9 mouse cellular contexts compared by ENCODE assay signal in genomic region chr5:134544516-134545241, GRCm38 (mm10). TPM values are rescaled to one million over a fixed set of nuclear protein-coding genes. Genes with fewer than 3 reads are reported as not detected.
A peak's percentile ranks its signal among the peaks of the same experiment; 100 is the strongest.
DNase-seq lines count a peak whose midpoint lies in the region; ATAC-seq and TF ChIP-seq lines count a peak whose summit lies in the region.
"Had no signal": no experiment of that assay in that cellular context is flagged by ENCODE, and none has a peak within 500 bp of the region (broad histone marks: within the 10 kb centered on the region; RNA-seq: fewer than 3 reads in every experiment).

No protein-coding gene starts in this region.

- H3K4me3 ChIP-seq in cortical plate, adult 2 months (ENCODE audit: insufficient read depth, low read length), result no peak overlapping the region

- no peak for ATAC-seq in erythroid progenitor cell, adult 5-6 weeks (replicated peaks; ENCODE audit: low FRiP score, poor library complexity, severe bottlenecking)

- H3K27ac ChIP-seq in cortical plate, adult 2 months (ENCODE audit: insufficient read depth, low read length), result peak overlapping the region; percentile 27

- peaks cover 31% of the 10 kb centered on the region for H3K4me1 ChIP-seq in cortical plate, adult 2 months (ENCODE audit: control insufficient read depth, insufficient read depth, low read length)

- intact Hi-C loops in left cerebral cortex, postnatal 25 days (cut with DNase I), result loop anchor here (5.0 kb wide), 1 partner anchor 37 kb away; no protein-coding TSS in a partner anchor

- no peak for TF ChIP-seq CTCF in cortical plate, adult 2 months (IDR thresholded peaks at IDR 0.05; ENCODE audit: extremely low read depth, insufficient read depth, low read length)

- peak; percentile 62 for DNase-seq in adrenal gland, postnatal 10 days
- DNase-seq in adrenal gland, adult 8-10 months, result no peak
- peak; percentile 35 for DNase-seq in layer of hippocampus, adult 9-11 months
- DNase-seq in layer of hippocampus, adult 18-20 months (ENCODE audit: low spot score in 2 of 2), result no peak
- peak; percentile 53 to 94 for DNase-seq in left cerebral cortex, postnatal 25 days (ENCODE audit: low spot score in 2 of 2)
- DNase-seq in B cell, adult 2 months, result no peak

- TF ChIP-seq POLR2A in cortical plate, adult 2 months (IDR thresholded peaks at IDR 0.05; ENCODE audit: extremely low read depth, insufficient read depth, low read length), result 0 out of 2 replicates have a peak, but pooled peaks have one; percentile 18

RNA-seq across cellular contexts. Expression of gene Clip2, which starts 7.6 kb away (rescaled TPM):
- total RNA-seq in adrenal gland, postnatal 10 days (2021), result 10 to 100 TPM; 21.8 to 24.1 TPM
- 10 to 100 TPM; 18.8 to 28.2 (median 22.9) TPM for total RNA-seq in adrenal gland, adult 8-10 months (2022)
- 100 to 1,000 TPM; 106 to 107 TPM for total RNA-seq in layer of hippocampus, adult 18-20 months (2021)
- polyA plus RNA-seq in cortical plate, adult 2 months (2012; rRNA removed), result 74.1 and 77.0 TPM in 2 replicates
- 100 to 1,000 TPM; 106 to 120 TPM for total RNA-seq in left cerebral cortex, postnatal 25 days (2021)
- 0.84 TPM in 1 of 2 replicates, not detected in the other for total RNA-seq in erythroid progenitor cell, adult 5-6 weeks (2015; ENCODE audit: low replicate concordance)
- 0.68 and 0.77 TPM in 2 replicates for total RNA-seq in erythroid progenitor cell, adult 5-6 weeks (2017; ENCODE audit: low replicate concordance)

RNA-seq across cellular contexts. Expression of gene Syna, which starts 15.3 kb away (rescaled TPM):
- total RNA-seq in adrenal gland, postnatal 10 days (2021), result not detected
- not detected for total RNA-seq in adrenal gland, adult 8-10 months (2022)
- total RNA-seq in layer of hippocampus, adult 18-20 months (2021), result 1 to 10 TPM; 3.8 to 4.3 TPM
- 0.06 and 0.49 TPM in 2 replicates for polyA plus RNA-seq in cortical plate, adult 2 months (2012; rRNA removed)
- total RNA-seq in left cerebral cortex, postnatal 25 days (2021), result under 1 TPM; 0.16 to 0.23 TPM
- total RNA-seq in erythroid progenitor cell, adult 5-6 weeks (2015; ENCODE audit: low replicate concordance), result not detected in 2 replicates
- not detected in 2 replicates for total RNA-seq in erythroid progenitor cell, adult 5-6 weeks (2017; ENCODE audit: low replicate concordance)
- total RNA-seq: hematopoietic stem cell, adult 5-6 weeks had no signal

RNA-seq across cellular contexts. Expression of gene Rfc2, which starts 36.5 kb away (rescaled TPM):
- 10 to 100 TPM; 51.1 to 56.7 TPM for total RNA-seq in adrenal gland, postnatal 10 days (2021)
- total RNA-seq in adrenal gland, adult 8-10 months (2022), result 10 to 100 TPM; 39.8 to 56.8 (median 46.2) TPM
- total RNA-seq in layer of hippocampus, adult 18-20 months (2021), result 10 to 100 TPM; 49.3 to 57.6 TPM
- 124 and 128 TPM in 2 replicates for polyA plus RNA-seq in cortical plate, adult 2 months (2012; rRNA removed)
- 10 to 100 TPM; 56.1 to 61.2 TPM for total RNA-seq in left cerebral cortex, postnatal 25 days (2021)
- 83.4 and 101 TPM in 2 replicates for total RNA-seq in erythroid progenitor cell, adult 5-6 weeks (2015; ENCODE audit: low replicate concordance)
- 51.7 and 56.7 TPM in 2 replicates for total RNA-seq in erythroid progenitor cell, adult 5-6 weeks (2017; ENCODE audit: low replicate concordance)

Comparison
In these comparisons a context has a peak if more than half of its experiments do, and no peak if none do; other contexts are left out.
1. DNase-seq: peak in adrenal gland, postnatal 10 days (single experiment), layer of hippocampus, adult 9-11 months (single experiment) and left cerebral cortex, postnatal 25 days (2 of 2); none in adrenal gland, adult 8-10 months (single experiment), layer of hippocampus, adult 18-20 months (0 of 2) and B cell, adult 2 months (0 of 2).
2. RNA of gene Clip2, which starts 7.6 kb away (total RNA-seq): 106 to 120 TPM in left cerebral cortex, postnatal 25 days, 106 to 107 TPM in layer of hippocampus, adult 18-20 months, 18.8 to 28.2 TPM in adrenal gland, adult 8-10 months and 21.8 to 24.1 TPM in adrenal gland, postnatal 10 days; 0.68 to 0.84 TPM in erythroid progenitor cell, adult 5-6 weeks; every median in the first group is over 10 times any median in the second.